Mouse (Mus musculus): ENCODE results near the gene Lss. TPM values are rescaled to one million over a fixed set of nuclear protein-coding genes. Genes with fewer than 3 reads are reported as not detected.
A peak's percentile ranks its signal among the peaks of the same experiment; 100 is the strongest.

The Lss gene
- total and polyA plus RNA-seq, 3 experiments = 26.3 to 28.3 (median 27.5) TPM

DNA sequence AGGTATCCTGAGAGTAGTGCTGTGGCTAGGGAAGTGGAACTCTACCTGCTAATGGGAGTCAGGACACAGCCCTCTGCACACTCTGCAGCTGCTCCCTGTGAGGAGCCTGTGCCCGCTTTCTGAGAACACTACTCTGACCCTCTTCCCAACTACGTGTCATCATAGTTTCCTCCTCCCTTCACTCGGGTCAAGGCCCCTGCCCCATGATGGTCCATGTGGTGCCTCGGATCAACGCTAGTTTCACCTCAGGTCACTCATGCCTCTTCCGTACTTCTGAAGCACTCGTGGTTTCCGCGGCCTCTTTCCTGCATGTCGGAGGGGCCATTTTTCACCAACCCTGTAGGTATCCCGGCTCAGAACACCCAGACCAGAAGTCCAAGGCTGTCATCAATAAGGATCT lies 466 bp upstream of the Lss start:
- peak overlapping the region; percentile 49 for H3K9ac ChIP-seq (ENCODE audit: control insufficient read depth, low read depth, low read length, poor library complexity, severe bottlenecking)

GRCm38 (mm10) chr10:76531828-76532227 lies 440 bp downstream of the Lss start:
- no peaks in the 10 kb centered on the region for H3K9me3 ChIP-seq (replicated peaks; ENCODE audit: insufficient read depth, low read length)
- H3K4me1 ChIP-seq (ENCODE audit: control insufficient read depth in 1 of 2, insufficient read depth in 2 of 2, low read length in 2 of 2) = peaks cover 4 to 5% of the 10 kb centered on the region in 2 experiments
- DNase-seq (ENCODE audit: low read depth, low spot score) = no peak
- no peaks in the 10 kb centered on the region for H3K27me3 ChIP-seq (ENCODE audit: control insufficient read depth in 1 of 2, insufficient read depth in 2 of 2, low read length in 2 of 2)
- H3K79me2 ChIP-seq (ENCODE audit: control insufficient read depth, insufficient read depth, low read length, poor library complexity) = peaks cover 4% of the 10 kb centered on the region
- H3K4me3 ChIP-seq (ENCODE audit: control insufficient read depth in 1 of 2, insufficient read depth in 1 of 2, low read depth in 2 of 2, low read length in 2 of 2) = peak overlapping the region; percentile 71 to 90
- no peaks in the 10 kb centered on the region; a peak in 2 of 4 replicates for H3K36me3 ChIP-seq (ENCODE audit: control insufficient read depth in 1 of 2, insufficient read depth in 2 of 2, low read length in 2 of 2)
- TF ChIP-seq POLR2A (IDR thresholded peaks at IDR 0.05; ENCODE audit: control insufficient read depth in 1 of 2, insufficient read depth in 1 of 2, low read depth in 1 of 2, low read length in 2 of 2, poor library complexity in 1 of 2) = 0 out of 4 replicates have a peak, but pooled peaks of 1 of the 2 experiments have one; percentile 8
- no peak for TF ChIP-seq GATA1 (IDR thresholded peaks at IDR 0.05; ENCODE audit: low read depth, low read length)
- H3K9ac ChIP-seq (ENCODE audit: control insufficient read depth, low read depth, low read length, poor library complexity, severe bottlenecking) = peak overlapping the region; percentile 51
- H3K27ac ChIP-seq (ENCODE audit: control insufficient read depth, low read depth, low read length) = no peak overlapping the region

More for the DNA sequence above, 466 bp upstream of the Lss start:
- Histone ChIP-seq H3K4me3 (ENCODE audit: control insufficient read depth in 1 of 2, insufficient read depth in 1 of 2, low read depth in 2 of 2, low read length in 2 of 2) (peak overlapping the region; percentile 61 to 95), H3K36me3 (ENCODE audit: control insufficient read depth in 1 of 2, insufficient read depth in 2 of 2, low read length in 2 of 2) (no peaks in the 10 kb centered on the region; a peak in 2 of 4 replicates), H3K27ac (ENCODE audit: control insufficient read depth, low read depth, low read length) (no peak overlapping the region), H3K27me3 (ENCODE audit: control insufficient read depth in 1 of 2, insufficient read depth in 2 of 2, low read length in 2 of 2) (no peaks in the 10 kb centered on the region), H3K9me3 (replicated peaks; ENCODE audit: insufficient read depth, low read length) (no peaks in the 10 kb centered on the region), H3K79me2 (ENCODE audit: control insufficient read depth, insufficient read depth, low read length, poor library complexity) (peaks cover 4% of the 10 kb centered on the region), H3K4me1 (ENCODE audit: control insufficient read depth in 1 of 2, insufficient read depth in 2 of 2, low read length in 2 of 2) (peaks cover 4 to 5% of the 10 kb centered on the region in 2 experiments)
- no peak for DNase-seq (ENCODE audit: low read depth, low spot score)
- TF ChIP-seq UBTF (IDR thresholded peaks at IDR 0.05; ENCODE audit: borderline replicate concordance, insufficient read depth, low read depth, low read length) (no peak), RAD21 (IDR thresholded peaks at IDR 0.05; ENCODE audit: low read depth, low read length) (no peak), MYB (IDR thresholded peaks at IDR 0.05; ENCODE audit: low read depth, low read length) (no peak), EP300 (IDR thresholded peaks at IDR 0.05; ENCODE audit: low read depth in 1 of 2, low read length in 2 of 2) (no peak), USF1 (IDR thresholded peaks at IDR 0.05; ENCODE audit: low read depth, low read length) (no peak), ZMIZ1 (IDR thresholded peaks at IDR 0.05; ENCODE audit: low read depth, low read length) (no peak), ELF1 (IDR thresholded peaks at IDR 0.05; ENCODE audit: low read depth, low read length) (no peak), BHLHE40 (IDR thresholded peaks at IDR 0.05; ENCODE audit: borderline replicate concordance, low read depth, low read length) (no peak), SIN3A (IDR thresholded peaks at IDR 0.05; ENCODE audit: low read length) (no peak), NELFE (IDR thresholded peaks at IDR 0.05; ENCODE audit: low read depth, low read length) (no peak), USF2 (IDR thresholded peaks at IDR 0.05; ENCODE audit: borderline replicate concordance in 1 of 2, insufficient read depth in 1 of 2, low read depth in 1 of 2, low read length in 2 of 2) (no peak), E2F4 (IDR thresholded peaks at IDR 0.05; ENCODE audit: borderline replicate concordance, low read depth, low read length) (no peak; the same call in 1 of the 2 replicates), MEF2A (IDR thresholded peaks at IDR 0.05; ENCODE audit: extremely low read depth, insufficient replicate concordance, low read depth, low read length, poor library complexity, severe bottlenecking) (no peak), POLR2A (IDR thresholded peaks at IDR 0.05; ENCODE audit: control insufficient read depth in 1 of 2, insufficient read depth in 1 of 2, low read depth in 1 of 2, low read length in 2 of 2, poor library complexity in 1 of 2) (no peak), HCFC1 (IDR thresholded peaks at IDR 0.05; ENCODE audit: low read depth, low read length) (no peak), KAT2A (conservative IDR thresholded peaks at IDR 0.05; ENCODE audit: low read depth, low read length) (no peak), MAZ (IDR thresholded peaks at IDR 0.05; ENCODE audit: low read depth, low read length) (no peak), ZNF384 (IDR thresholded peaks at IDR 0.05; ENCODE audit: low read depth, low read length) (no peak), MXI1 (IDR thresholded peaks at IDR 0.05; ENCODE audit: low read depth, low read length) (no peak; the same call in 1 of the 2 replicates)
